Mouse (Mus musculus) intestine, embryonic 14.5 days (tissue): Measurements from ENCODE around the gene Rpa1. TPM values are rescaled to one million over a fixed set of nuclear protein-coding genes. Genes with fewer than 3 reads are reported as not detected.
"Not testable (repeated sequence)": the region's sequence is repeated elsewhere in the genome, so short reads cannot be mapped to it uniquely, and the experiment has no call there.

Source experiments
- ATAC-seq: fragments of 200-750 bp; cut with Nextera tagmentation; replicated peaks from 2 replicates; pipeline ENCODE4 v1.8.0; 2017; ENCODE audit warnings: low read depth, moderate number of reproducible peaks, moderate TSS enrichment, moderate library complexity; ENCODE audit not compliant: low FRiP score, low TSS enrichment
- DNase-seq: peaks from one replicate; pipeline ENCODE4 v3.0.0-alpha.2; 2018; ENCODE audit warnings: low spot score
- H3K27ac ChIP-seq: fragments of 300-500 bp; sonication (generic); 2 replicates; pipeline ENCODE4 v1.5.1; 2014; ENCODE audit warnings: low read depth, mild to moderate bottlenecking, control low read depth
- H3K27me3 ChIP-seq: fragments of 300-500 bp; sonication (generic); replicated peaks from 2 replicates; pipeline ENCODE4 v1.6.1; 2014; ENCODE audit warnings: low read length, control low read depth; ENCODE audit not compliant: control insufficient read depth, insufficient read depth
- H3K36me3 ChIP-seq: fragments of 300-500 bp; sonication (generic); 2 replicates; pipeline ENCODE4 v1.6.1; 2014; ENCODE audit warnings: low read length, control low read depth; ENCODE audit not compliant: control insufficient read depth, insufficient read depth
- H3K4me1 ChIP-seq: fragments of 300-500 bp; sonication (generic); replicated peaks from 2 replicates; pipeline ENCODE4 v1.6.1; 2014; ENCODE audit warnings: low read length, control low read depth, mixed read lengths; ENCODE audit not compliant: control insufficient read depth, insufficient read depth
- H3K4me2 ChIP-seq: fragments of 300-500 bp; sonication (generic); 2 replicates; pipeline ENCODE4 v1.6.1; 2014; ENCODE audit warnings: low read length
- H3K4me3 ChIP-seq: fragments of 300-500 bp; sonication (generic); 2 replicates; pipeline ENCODE4 v1.5.1; 2014; ENCODE audit warnings: low read depth, low read length, control low read depth, mixed read lengths
- H3K9ac ChIP-seq: fragments of 300-500 bp; sonication (generic); 2 replicates; pipeline ENCODE4 v1.6.1; 2014; ENCODE audit warnings: mild to moderate bottlenecking, low read length
- H3K9me3 ChIP-seq: fragments of 300-500 bp; sonication (generic); 2 replicates; pipeline ENCODE4 v1.6.1; 2016; ENCODE audit warnings: low read length, control low read depth; ENCODE audit not compliant: control insufficient read depth
- WGBS: fragments of 180-500 bp; shearing (Covaris S2); extraction: QIAGEN DNeasy Blood & Tissue Kit; methylation state at CpG from one replicate; pipeline ENCODE4 v1.1.7; 2014; 5-methylcytosine and 5-hydroxymethylcytosine counted together
- polyA plus RNA-seq: library from polyadenylated mRNA; unstranded; fragments of >200 nt; fragmentation: Nextera tagmentation; extraction: Ambion mirVana; gene quantifications from 2 replicates; pipeline ENCODE4 v1.2.1, GENCODE M21; 2014

Gene Rpa1
- polyA plus RNA-seq: 103 and 116 TPM in 2 replicates

DNA sequence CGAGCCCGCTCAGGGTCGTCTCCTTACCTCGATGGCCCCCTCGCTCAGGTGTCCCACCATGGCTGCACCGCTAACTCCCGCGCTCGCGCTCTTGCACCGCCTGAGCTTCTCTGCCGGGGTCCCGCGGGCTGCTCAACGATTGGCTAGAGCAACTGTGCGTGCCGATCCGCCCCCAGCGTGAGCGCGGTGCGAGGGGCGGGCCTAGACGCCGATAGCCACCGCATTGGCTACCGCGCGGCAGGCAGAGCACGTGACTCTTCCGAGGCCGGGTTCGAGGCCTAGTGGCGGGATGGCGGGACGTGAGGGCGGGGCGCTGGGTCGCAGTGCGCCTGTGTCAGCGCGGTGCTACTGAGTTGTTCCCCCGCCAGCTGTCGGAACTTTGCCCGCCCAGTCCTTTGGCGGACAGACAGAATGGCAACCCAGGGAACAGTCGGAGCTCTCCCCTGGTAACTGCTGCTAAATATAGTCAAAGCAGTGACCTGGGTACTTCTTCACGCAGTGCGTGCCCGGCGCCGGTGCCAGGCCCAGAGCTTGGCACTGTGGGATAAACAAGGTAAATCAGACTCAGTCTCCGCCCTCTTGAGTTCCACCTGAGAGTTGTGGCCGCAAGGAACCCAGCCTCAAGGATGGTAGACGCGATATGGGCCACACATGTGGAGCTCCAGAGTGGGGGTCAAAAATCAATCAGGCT, at the start of gene Rpa1, which contains the start of gene Smyd4:
TSS of gene Rpa1 (minus strand) at position 126 of the 691 bp plus-strand sequence.
TSS of gene Smyd4 (plus strand) at position 235 of the 691 bp plus-strand sequence.
- H3K4me3 ChIP-seq: peak within 1 kb of the TSS; percentile 76
- no peaks in the 10 kb centered on the region for H3K9me3 ChIP-seq
- ATAC-seq (peak; percentile 99), DNase-seq (peak; percentile 95)
- no peaks in the 10 kb centered on the region for H3K27me3 ChIP-seq
- peaks cover 16% of the 10 kb centered on the region for H3K4me1 ChIP-seq
- WGBS: under 1% methylated on average over 56 of the region's 56 CpGs
- H3K4me2 ChIP-seq: peak within 1 kb of the TSS; percentile 76
- H3K27ac ChIP-seq: peak within 1 kb of the TSS; percentile 44
- H3K36me3 ChIP-seq: peaks cover 3% of the 10 kb centered on the region; the same call in 1 of the 2 replicates
- peak within 1 kb of the TSS; percentile 70 for H3K9ac ChIP-seq

DNA sequence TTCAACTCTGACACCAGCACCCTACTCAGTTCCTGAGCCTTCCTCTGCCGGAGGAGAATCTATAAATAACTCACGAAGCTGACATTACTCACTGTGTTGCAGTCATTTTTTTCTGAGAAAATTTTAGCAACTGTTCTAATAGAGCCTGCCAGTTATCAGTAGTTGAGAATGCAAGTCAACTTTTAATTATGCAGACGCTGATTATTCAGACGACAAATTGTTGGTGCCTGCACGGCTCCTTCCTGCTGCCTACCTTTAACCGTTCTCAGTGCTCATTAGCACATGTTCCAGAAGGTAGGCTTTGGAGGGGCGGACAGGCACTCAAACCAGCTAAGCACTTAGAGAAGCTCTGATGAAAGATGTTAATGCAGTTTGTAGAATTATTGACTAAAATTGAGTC, 49.3 kb upstream of the Rpa1 start:
- Histone ChIP-seq H3K4me2 (no peak overlapping the region), H3K9ac (no peak overlapping the region), H3K4me1 (no peaks in the 10 kb centered on the region), H3K27me3 (no peaks in the 10 kb centered on the region), H3K36me3 (0 out of 2 replicates have a peak, but pooled peaks cover 4% of the 10 kb centered on the region), H3K27ac (no peak overlapping the region), H3K9me3 (no peaks in the 10 kb centered on the region), H3K4me3 (no peak overlapping the region)
- 82% methylated on average over 7 of the region's 7 CpGs for WGBS
- no peak for ATAC-seq
- no peak for DNase-seq

DNA sequence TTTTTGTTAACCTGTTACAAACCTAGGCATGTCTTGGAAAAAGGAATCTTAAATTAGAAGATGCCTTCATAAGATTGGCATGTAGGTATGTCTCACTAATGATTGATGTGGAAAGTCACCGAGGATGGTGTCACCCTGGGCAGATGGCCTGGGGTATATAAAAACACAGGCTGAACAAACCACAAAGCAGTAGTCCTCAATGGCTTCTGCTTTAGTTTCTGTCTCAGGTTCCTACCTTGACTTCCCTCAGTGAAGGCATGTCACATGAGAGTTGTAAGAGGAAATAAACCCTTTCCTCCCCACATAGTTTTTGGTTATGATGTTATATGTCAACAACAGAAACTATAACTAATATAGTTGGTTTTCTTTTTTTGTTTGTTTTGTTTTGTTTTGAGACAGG, 47.5 kb upstream of the Rpa1 start:
- Histone ChIP-seq H3K9ac (no peak overlapping the region), H3K36me3 (0 out of 2 replicates have a peak, but pooled peaks cover 1% of the 10 kb centered on the region), H3K27me3 (no peaks in the 10 kb centered on the region), H3K4me2 (no peak overlapping the region), H3K9me3 (no peaks in the 10 kb centered on the region), H3K27ac (no peak overlapping the region), H3K4me1 (no peaks in the 10 kb centered on the region), H3K4me3 (no peak overlapping the region)
- DNase-seq (no peak), ATAC-seq (no peak)
- WGBS: 76% methylated on average over 1 of the region's 1 CpGs

DNA sequence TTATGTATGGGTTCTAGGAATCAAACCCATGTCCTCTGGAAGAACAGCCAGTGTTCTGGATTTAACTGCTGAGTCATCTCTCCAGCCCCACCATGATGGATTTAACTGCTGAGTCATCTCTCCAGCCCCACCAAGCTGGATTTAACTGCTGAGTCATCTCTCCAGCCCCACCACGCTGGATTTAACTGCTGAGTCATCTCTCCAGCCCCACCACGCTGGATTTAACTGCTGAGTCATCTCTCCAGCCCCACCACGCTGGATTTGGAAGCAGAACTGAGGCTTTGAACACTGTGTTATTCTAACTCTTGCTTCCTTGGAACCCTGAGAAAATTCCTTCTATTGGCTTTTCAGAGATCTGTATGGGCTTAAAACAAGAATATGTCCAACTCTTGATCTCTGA, 35.4 kb upstream of the Rpa1 start:
- not testable (repeated sequence) for H3K9me3 ChIP-seq, ATAC-seq, H3K4me2 ChIP-seq, H3K27me3 ChIP-seq, H3K4me1 ChIP-seq, H3K4me3 ChIP-seq, H3K27ac ChIP-seq, DNase-seq, H3K36me3 ChIP-seq, H3K9ac ChIP-seq
- 56% methylated on average over 3 of the region's 3 CpGs for WGBS

DNA sequence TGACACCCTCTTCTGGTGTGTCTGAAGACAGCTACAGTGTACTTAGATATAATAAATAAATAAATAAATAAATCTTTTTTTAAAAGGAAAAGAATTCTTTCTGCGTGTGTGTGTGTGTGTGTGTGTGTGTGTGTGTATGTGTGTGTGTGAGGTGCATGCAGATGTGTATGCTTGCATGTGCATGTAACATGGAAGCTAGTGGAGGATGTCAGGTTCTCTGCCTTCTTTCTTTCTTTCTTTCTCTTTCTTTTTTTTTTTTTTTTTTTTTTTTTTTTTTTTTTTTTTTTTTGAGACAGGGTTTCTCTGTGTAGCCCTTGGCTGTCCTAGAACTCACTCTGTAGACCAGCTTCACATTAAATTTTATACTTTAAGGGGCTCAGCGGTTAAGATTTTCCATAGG, 30.7 kb upstream of the Rpa1 start:
- not testable (repeated sequence) for DNase-seq, ATAC-seq, H3K9me3 ChIP-seq, H3K27ac ChIP-seq, H3K36me3 ChIP-seq, H3K4me3 ChIP-seq, H3K4me1 ChIP-seq, H3K27me3 ChIP-seq, H3K9ac ChIP-seq, H3K4me2 ChIP-seq
- WGBS: 91% methylated on average over 2 of the region's 2 CpGs

DNA sequence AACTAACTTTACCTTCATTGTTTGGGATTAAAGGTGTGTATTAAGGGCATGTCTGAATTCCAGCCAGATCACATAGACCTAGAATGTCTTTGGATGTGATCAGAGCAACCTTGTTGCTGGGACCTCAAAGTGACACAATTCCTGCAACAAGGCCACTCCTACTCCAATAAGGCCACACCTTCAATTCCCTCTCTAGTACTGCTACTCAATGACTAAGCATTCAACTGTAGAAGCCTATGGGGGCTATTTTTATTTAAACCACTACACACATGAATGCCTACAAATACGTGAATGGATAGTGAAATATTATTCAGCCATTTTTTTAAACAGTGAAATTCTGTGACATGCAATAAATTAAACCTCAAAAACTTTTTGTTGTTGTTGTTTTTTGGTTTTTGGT, 29.0 kb upstream of the Rpa1 start:
- no peaks in the 10 kb centered on the region for H3K9me3 ChIP-seq
- H3K27ac ChIP-seq: no peak overlapping the region
- no peak overlapping the region for H3K9ac ChIP-seq
- no peaks in the 10 kb centered on the region for H3K4me1 ChIP-seq
- H3K4me3 ChIP-seq: no peak overlapping the region
- H3K4me2 ChIP-seq: no peak overlapping the region
- 95% methylated on average over 1 of the region's 1 CpGs for WGBS
- H3K27me3 ChIP-seq: no peaks in the 10 kb centered on the region
- DNase-seq (no peak), ATAC-seq (no peak)
- no peaks in the 10 kb centered on the region for H3K36me3 ChIP-seq

DNA sequence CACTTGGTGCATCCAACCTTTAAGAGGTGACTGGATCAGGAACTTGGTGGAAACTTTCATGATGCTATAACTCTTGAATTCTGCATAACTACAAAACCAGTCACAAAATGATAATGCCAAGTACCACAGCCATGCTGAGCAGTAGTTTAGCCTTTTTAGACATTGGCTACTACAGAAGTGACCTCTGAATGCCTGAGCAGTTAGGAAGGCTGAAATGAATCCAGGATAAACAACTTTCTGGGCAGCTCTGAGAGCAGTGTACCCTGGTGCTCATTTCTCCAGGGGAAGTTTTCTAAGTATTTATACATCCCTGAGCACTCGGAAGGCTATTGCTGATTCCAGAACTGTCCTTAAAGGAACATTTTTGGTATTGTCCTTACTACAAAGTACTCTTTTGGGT, 7.4 kb upstream of the Rpa1 start:
- DNase-seq: no peak
- H3K4me1 ChIP-seq: no peaks in the 10 kb centered on the region
- WGBS: 87% methylated on average over 1 of the region's 1 CpGs

DNA sequence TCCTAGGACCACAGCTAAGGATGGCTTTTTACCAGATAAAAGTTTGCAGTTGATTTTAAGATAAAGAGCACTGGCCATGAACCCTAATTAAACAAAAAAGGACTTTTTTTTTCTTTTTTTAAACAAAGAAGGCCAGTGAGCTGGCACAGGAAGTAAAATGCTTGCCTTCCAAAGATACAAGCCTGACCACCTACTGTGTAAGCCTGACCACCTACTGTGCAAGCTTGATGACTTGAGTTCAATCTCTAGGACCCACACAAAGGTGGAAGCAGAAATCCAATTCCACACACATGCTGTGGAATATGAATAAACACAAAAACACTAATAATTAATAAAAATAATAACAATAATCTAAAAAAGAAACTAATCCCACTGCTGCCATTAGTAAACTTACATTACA, 3.1 kb upstream of the Rpa1 start:
- no peak for ATAC-seq
- no peak for DNase-seq
- H3K9me3 ChIP-seq: no peaks in the 10 kb centered on the region
- no peak overlapping the region for H3K4me3 ChIP-seq
- peaks cover 7% of the 10 kb centered on the region for H3K4me1 ChIP-seq
- no peak overlapping the region for H3K4me2 ChIP-seq
- no peaks in the 10 kb centered on the region for H3K27me3 ChIP-seq
- no peak overlapping the region for H3K9ac ChIP-seq
- H3K27ac ChIP-seq: no peak overlapping the region
- peaks cover 10% of the 10 kb centered on the region; the same call in 1 of the 2 replicates for H3K36me3 ChIP-seq

More for the DNA sequence above, 7.4 kb upstream of the Rpa1 start:
- no peak for ATAC-seq
- Histone ChIP-seq H3K4me3 (no peak overlapping the region), H3K9ac (no peak overlapping the region), H3K27ac (no peak overlapping the region), H3K4me2 (no peak overlapping the region), H3K27me3 (no peaks in the 10 kb centered on the region), H3K9me3 (no peaks in the 10 kb centered on the region), H3K36me3 (peaks cover 10% of the 10 kb centered on the region; the same call in 1 of the 2 replicates)

DNA sequence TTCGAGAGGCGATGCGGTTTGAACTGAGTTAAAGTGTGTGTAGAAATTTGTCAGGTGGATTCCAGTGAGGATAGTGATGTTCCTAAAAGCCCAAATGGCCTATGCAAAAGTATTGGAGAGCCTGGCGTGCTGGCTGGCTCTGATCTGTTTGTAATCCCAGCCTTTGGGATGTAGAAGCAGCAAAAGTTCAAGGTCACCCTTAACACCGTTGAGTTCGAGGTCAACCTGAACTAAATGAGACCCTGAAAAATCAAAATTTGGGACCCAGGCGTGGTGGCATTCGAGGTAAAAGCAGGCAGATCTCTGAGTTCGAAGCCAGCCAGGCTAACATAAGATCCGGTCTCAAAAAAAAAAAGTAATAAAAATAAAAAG, 752 bp upstream of the Rpa1 start:
- peak overlapping the region; percentile 76 for H3K4me3 ChIP-seq
- no peak overlapping the region for H3K27ac ChIP-seq
- H3K4me2 ChIP-seq: peak overlapping the region; percentile 76
- H3K36me3 ChIP-seq: peaks cover 6% of the 10 kb centered on the region; the same call in 1 of the 2 replicates
- H3K27me3 ChIP-seq: no peaks in the 10 kb centered on the region
- no peak for ATAC-seq
- peaks cover 16% of the 10 kb centered on the region for H3K4me1 ChIP-seq
- 46% methylated on average over 10 of the region's 10 CpGs for WGBS
- DNase-seq: no peak
- no peaks in the 10 kb centered on the region for H3K9me3 ChIP-seq
- peak overlapping the region; percentile 70 for H3K9ac ChIP-seq
